Mouse (Mus musculus) thymus, postnatal 0 days (tissue): Measurements from ENCODE around the gene Trim15. TPM values are rescaled to one million over a fixed set of nuclear protein-coding genes. Genes with fewer than 3 reads are reported as not detected.
A peak's percentile ranks its signal among the peaks of the same experiment; 100 is the strongest.

Experiments used
- DNase-seq: peaks from one replicate; pipeline ENCODE4 v3.0.0-alpha.2; 2015; ENCODE audit warnings: low spot score
- polyA plus RNA-seq: library from polyadenylated mRNA; unstranded; fragments of >200 nt; fragmentation: Nextera tagmentation; extraction: Ambion mirVana; gene quantifications from 2 replicates; pipeline ENCODE4 v1.2.1, GENCODE M21; 2015

Gene Trim15
- polyA plus RNA-seq, 1 experiment from 2014 or later: 0.08 TPM

GRCm38 (mm10) chr17:36832694-36833093 lies 34.3 kb downstream of the Trim15 start:
- DNase-seq: no peak

GRCm38 (mm10) chr17:36830470-36830869 lies 36.5 kb downstream of the Trim15 start:
- no peak for DNase-seq

- DNase-seq: no peak
These were observed 38.5 kb downstream of the Trim15 start for GRCm38 (mm10) chr17:36828488-36828887.

GRCm38 (mm10) chr17:36826002-36826401 lies 41.0 kb downstream of the Trim15 start:
- peak; percentile 89 for DNase-seq

GRCm38 (mm10) chr17:36825525-36825924 lies 41.5 kb downstream of the Trim15 start:
- peak; percentile 62 for DNase-seq

GRCm38 (mm10) chr17:36824005-36824404 lies 43.0 kb downstream of the Trim15 start:
- peak; percentile 67 for DNase-seq

GRCm38 (mm10) chr17:36811871-36812270 lies 55.1 kb downstream of the Trim15 start, which contains the start of gene H2-M10.6:
Gene H2-M10.6 (plus strand): TSS chr17:36812171.
- no peak for DNase-seq

Other genes with a start within 250 kb of the Trim15 start
- gene H2-M9, start 224.5 kb downstream of the Trim15 start, polyA plus RNA-seq: 0.12 TPM in 1 of 2 replicates, not detected in the other
- gene H2-M1, start 195.0 kb downstream of the Trim15 start, polyA plus RNA-seq: 0.22 TPM in 1 of 2 replicates, not detected in the other
- gene H2-M10.5, start 94.3 kb downstream of the Trim15 start, polyA plus RNA-seq: 0.61 and 0.82 TPM in 2 replicates
- not detected in 2 replicates for gene H2-M10.6, start 55.0 kb downstream of the Trim15 start, polyA plus RNA-seq
- 17.9 and 19.9 TPM in 2 replicates for gene Trim26, start 30.1 kb downstream of the Trim15 start, polyA plus RNA-seq
- 0.09 and 0.24 TPM in 2 replicates for gene Trim10, start 2.4 kb upstream of the Trim15 start, polyA plus RNA-seq
- 0.16 and 0.28 TPM in 2 replicates for gene Trim40, start 22.9 kb upstream of the Trim15 start, polyA plus RNA-seq
- gene Trim31, start 30.9 kb upstream of the Trim15 start, polyA plus RNA-seq: 0.16 and 0.19 TPM in 2 replicates
- gene Rnf39, start 75.7 kb upstream of the Trim15 start, polyA plus RNA-seq: 0.42 and 0.45 TPM in 2 replicates
- gene Ppp1r11, start 84.5 kb upstream of the Trim15 start, polyA plus RNA-seq: 145 and 162 TPM in 2 replicates
- 121 and 135 TPM in 2 replicates for gene Znrd1, start 91.3 kb upstream of the Trim15 start, polyA plus RNA-seq
- 5.4 and 5.9 TPM in 2 replicates for gene Znrd1as, start 91.4 kb upstream of the Trim15 start, polyA plus RNA-seq
- gene 2410137M14Rik, start 114.0 kb upstream of the Trim15 start, polyA plus RNA-seq: not detected in 2 replicates
- 0.09 and 0.10 TPM in 2 replicates for gene H2-M5, start 122.3 kb upstream of the Trim15 start, polyA plus RNA-seq
- gene Zfp57, start 134.0 kb upstream of the Trim15 start, polyA plus RNA-seq: 3.4 and 3.9 TPM in 2 replicates
- not detected in 2 replicates for gene Mog, start 156.2 kb upstream of the Trim15 start, polyA plus RNA-seq
- 2.4 and 6.8 TPM in 2 replicates for gene Gabbr1, start 178.8 kb upstream of the Trim15 start, polyA plus RNA-seq
- not detected in 2 replicates for gene Olfr90, start 221.3 kb upstream of the Trim15 start, polyA plus RNA-seq
- not detected in 2 replicates for gene Olfr91, start 231.1 kb upstream of the Trim15 start, polyA plus RNA-seq